Mouse (Mus musculus) intestine, postnatal 0 days (tissue): ENCODE data around the gene Ect2. TPM values are rescaled to one million over a fixed set of nuclear protein-coding genes. Genes with fewer than 3 reads are reported as not detected.
A peak's percentile ranks its signal among the peaks of the same experiment; 100 is the strongest.

Experiments
- ATAC-seq: fragments of 200-750 bp; cut with Nextera tagmentation; 2 replicates; pipeline ENCODE4 v1.8.0; 2017; ENCODE audit warnings: mild to moderate bottlenecking, moderate TSS enrichment, moderate library complexity
- H3K27ac ChIP-seq: fragments of 300-500 bp; sonication (generic); 2 replicates; pipeline ENCODE4 v1.5.1; 2014; ENCODE audit warnings: mild to moderate bottlenecking, low read depth, low read length, moderate library complexity
- H3K27me3 ChIP-seq: fragments of 300-500 bp; sonication (generic); replicated peaks from 2 replicates; pipeline ENCODE4 v1.6.1; 2014; ENCODE audit warnings: low read length, mixed read lengths; ENCODE audit not compliant: control insufficient read depth, insufficient read depth
- H3K36me3 ChIP-seq: fragments of 300-500 bp; sonication (generic); 2 replicates; pipeline ENCODE4 v1.6.1; 2014; ENCODE audit warnings: mild to moderate bottlenecking, moderate library complexity; ENCODE audit not compliant: control insufficient read depth, insufficient read depth
- H3K4me1 ChIP-seq: fragments of 300-500 bp; sonication (generic); replicated peaks from 2 replicates; pipeline ENCODE4 v1.6.1; 2014; ENCODE audit warnings: antibody characterized with exemption, low read length, mixed read lengths; ENCODE audit not compliant: control insufficient read depth, insufficient read depth
- H3K4me2 ChIP-seq: fragments of 300-500 bp; sonication (generic); replicated peaks from 2 replicates; pipeline ENCODE4 v1.6.1; 2014; ENCODE audit warnings: low read depth, mild to moderate bottlenecking, moderate library complexity
- H3K4me3 ChIP-seq: fragments of 300-500 bp; sonication (generic); 2 replicates; pipeline ENCODE4 v1.5.1; 2014; ENCODE audit warnings: low read depth, low read length
- H3K9ac ChIP-seq: fragments of 300-500 bp; sonication (generic); 2 replicates; pipeline ENCODE4 v1.6.1; 2014; ENCODE audit warnings: mild to moderate bottlenecking, low read depth, low read length
- H3K9me3 ChIP-seq: fragments of 300-500 bp; sonication (generic); 2 replicates; pipeline ENCODE4 v1.6.1; 2016; ENCODE audit warnings: mixed run types; ENCODE audit not compliant: control insufficient read depth
- CTCF ChIP-seq: sonication (generic); IDR thresholded peaks from 2 replicates; pipeline ENCODE4 v1.5.1; 2016; ENCODE audit warnings: low read depth, mild to moderate bottlenecking, control low read depth, antibody characterized with exemption, moderate library complexity
- WGBS: fragments of 180-500 bp; shearing (Covaris S2); extraction: QIAGEN DNeasy Blood & Tissue Kit; methylation state at CpG from one replicate; pipeline ENCODE4 v1.1.7; 2014; 5-methylcytosine and 5-hydroxymethylcytosine counted together
- polyA plus RNA-seq: library from polyadenylated mRNA; unstranded; fragments of >200 nt; fragmentation: Nextera tagmentation; extraction: Ambion mirVana; gene quantifications from 2 replicates; pipeline ENCODE4 v1.2.1, GENCODE M21; 2015

Gene Ect2
- polyA plus RNA-seq, 1 experiment from 2014 or later, result 9.1 TPM

GRCm38 (mm10) chr3:27161645-27162409, 8.1 kb upstream of the Ect2 start:
- Histone ChIP-seq H3K9ac (no peak overlapping the region), H3K4me3 (no peak overlapping the region), H3K9me3 (no peaks in the 10 kb centered on the region), H3K36me3 (no peaks in the 10 kb centered on the region), H3K4me1 (no peaks in the 10 kb centered on the region; the same call in 1 of the 2 replicates), H3K4me2 (no peak overlapping the region), H3K27ac (no peak overlapping the region), H3K27me3 (no peaks in the 10 kb centered on the region)
- 59% methylated on average over 6 of the region's 6 CpGs for WGBS
- ATAC-seq, result no peak
- no peak for TF ChIP-seq CTCF

GRCm38 (mm10) chr3:27158910-27159309, 5.2 kb upstream of the Ect2 start:
- Histone ChIP-seq H3K36me3 (no peaks in the 10 kb centered on the region), H3K9ac (no peak overlapping the region), H3K4me1 (peaks cover 14% of the 10 kb centered on the region), H3K4me2 (no peak overlapping the region), H3K4me3 (no peak overlapping the region), H3K27ac (no peak overlapping the region), H3K27me3 (no peaks in the 10 kb centered on the region), H3K9me3 (no peaks in the 10 kb centered on the region)
- 43% methylated on average over 4 of the region's 4 CpGs for WGBS
- no peak for TF ChIP-seq CTCF
- no peak for ATAC-seq

- no peak for ATAC-seq
- Histone ChIP-seq H3K9me3 (no peaks in the 10 kb centered on the region), H3K27ac (peak overlapping the region; percentile 15; the same call in 1 of the 2 replicates), H3K27me3 (no peaks in the 10 kb centered on the region), H3K4me3 (no peak overlapping the region), H3K36me3 (no peaks in the 10 kb centered on the region), H3K4me2 (no peak overlapping the region; the same call in 1 of the 2 replicates), H3K4me1 (peaks cover 14% of the 10 kb centered on the region; the same call in 1 of the 2 replicates), H3K9ac (no peak overlapping the region)
- TF ChIP-seq CTCF, result no peak
- 35% methylated on average over 3 of the region's 3 CpGs for WGBS
Measured at GRCm38 (mm10) chr3:27156594-27156949, 2.9 kb upstream of the Ect2 start.

GRCm38 (mm10) chr3:27155856-27156593, 2.3 kb upstream of the Ect2 start:
- H3K36me3 ChIP-seq, result no peaks in the 10 kb centered on the region
- no peak overlapping the region for H3K9ac ChIP-seq
- no peak overlapping the region; the same call in 1 of the 2 replicates for H3K27ac ChIP-seq
- H3K9me3 ChIP-seq, result no peaks in the 10 kb centered on the region
- H3K4me3 ChIP-seq, result no peak overlapping the region
- no peaks in the 10 kb centered on the region for H3K27me3 ChIP-seq
- 26% methylated on average over 9 of the region's 9 CpGs for WGBS
- H3K4me1 ChIP-seq, result peaks cover 14% of the 10 kb centered on the region; the same call in 1 of the 2 replicates
- no peak overlapping the region; the same call in 1 of the 2 replicates for H3K4me2 ChIP-seq
- TF ChIP-seq CTCF, result no peak
- peak; percentile 11; the same call in 1 of the 2 replicates for ATAC-seq

GRCm38 (mm10) chr3:27155051-27155855, 1.6 kb upstream of the Ect2 start:
- 0 out of 2 replicates have a peak, but pooled peaks have one; percentile 7 for ATAC-seq
- Histone ChIP-seq H3K4me1 (peaks cover 14% of the 10 kb centered on the region; the same call in 1 of the 2 replicates), H3K27me3 (no peaks in the 10 kb centered on the region), H3K27ac (peak overlapping the region; percentile 51), H3K9ac (no peak overlapping the region), H3K36me3 (no peaks in the 10 kb centered on the region), H3K4me3 (no peak overlapping the region), H3K4me2 (peak overlapping the region; percentile 37), H3K9me3 (no peaks in the 10 kb centered on the region)
- no peak for TF ChIP-seq CTCF
- WGBS, result 11% methylated on average over 6 of the region's 6 CpGs
